Mouse (Mus musculus) thymus, postnatal 25 days (tissue): Measurements from ENCODE around the gene G6pc.
"Not testable (repeated sequence)": the region's sequence is repeated elsewhere in the genome, so short reads cannot be mapped to it uniquely, and the experiment has no call there.

Source experiments
- DNase-seq: peaks from one replicate; pipeline ENCODE4 v3.0.0; 2022

Gene G6pc

DNA sequence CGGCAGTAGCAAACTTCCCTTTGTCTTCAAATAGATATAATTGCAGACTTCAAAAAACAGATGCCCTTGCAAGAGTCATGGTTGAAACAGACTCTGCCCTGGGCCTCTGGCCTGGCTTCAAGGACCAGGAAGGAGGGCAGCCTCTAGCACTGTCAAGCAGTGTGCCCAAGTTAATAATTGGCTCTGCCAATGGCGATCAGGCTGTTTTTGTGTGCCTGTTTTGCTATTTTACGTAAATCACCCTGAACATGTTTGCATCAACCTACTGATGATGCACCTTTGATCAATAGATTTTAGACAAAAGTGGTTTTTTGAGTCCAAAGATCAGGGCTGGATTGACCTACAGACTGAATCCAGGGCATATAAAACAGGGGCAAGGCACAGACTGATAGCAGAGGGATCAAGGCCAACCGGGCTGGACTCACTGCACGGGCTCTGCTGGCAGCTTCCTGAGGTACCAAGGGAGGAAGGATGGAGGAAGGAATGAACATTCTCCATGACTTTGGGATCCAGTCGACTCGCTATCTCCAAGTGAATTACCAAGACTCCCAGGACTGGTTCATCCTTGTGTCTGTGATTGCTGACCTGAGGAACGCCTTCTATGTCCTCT lies at the start of gene G6pc:
G6pc (plus strand) TSS at position 236 of the 610 bp plus-strand sequence.
- no peak for DNase-seq

GRCm38 (mm10) chr11:101323609-101324008 lies 43.8 kb upstream of the G6pc start:
- peak; percentile 46 for DNase-seq

- DNase-seq, result no peak
These were observed 42.6 kb upstream of the G6pc start, which contains the start of gene Aoc2 for GRCm38 (mm10) chr11:101324763-101325162. Gene Aoc2, plus strand, starts transcription at chr11:101325063.

GRCm38 (mm10) chr11:101325201-101325600 lies 42.2 kb upstream of the G6pc start:
- DNase-seq, result not testable (repeated sequence)

DNA sequence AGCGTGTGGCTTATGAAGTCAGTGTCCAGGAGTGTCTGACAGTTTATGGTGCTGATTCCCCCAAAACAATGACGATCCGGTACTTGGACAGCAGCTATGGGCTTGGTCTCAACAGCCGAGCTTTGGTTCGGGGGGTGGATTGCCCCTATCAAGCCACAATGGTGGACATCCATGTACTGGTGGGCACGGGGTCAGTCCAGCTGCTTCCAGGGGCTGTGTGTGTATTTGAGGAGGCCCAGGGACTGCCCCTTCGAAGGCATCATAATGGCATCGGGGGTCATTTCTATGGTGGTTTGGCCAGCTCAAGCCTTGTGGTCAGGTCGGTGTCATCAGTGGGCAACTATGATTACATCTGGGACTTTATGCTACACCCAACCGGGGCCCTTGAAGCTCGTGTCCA lies 41.2 kb upstream of the G6pc start:
- no peak for DNase-seq

- no peak for DNase-seq
These were observed 40.0 kb upstream of the G6pc start for GRCm38 (mm10) chr11:101327311-101327710.

- no peak for DNase-seq
These were observed 38.3 kb upstream of the G6pc start for GRCm38 (mm10) chr11:101328941-101329635.

DNA sequence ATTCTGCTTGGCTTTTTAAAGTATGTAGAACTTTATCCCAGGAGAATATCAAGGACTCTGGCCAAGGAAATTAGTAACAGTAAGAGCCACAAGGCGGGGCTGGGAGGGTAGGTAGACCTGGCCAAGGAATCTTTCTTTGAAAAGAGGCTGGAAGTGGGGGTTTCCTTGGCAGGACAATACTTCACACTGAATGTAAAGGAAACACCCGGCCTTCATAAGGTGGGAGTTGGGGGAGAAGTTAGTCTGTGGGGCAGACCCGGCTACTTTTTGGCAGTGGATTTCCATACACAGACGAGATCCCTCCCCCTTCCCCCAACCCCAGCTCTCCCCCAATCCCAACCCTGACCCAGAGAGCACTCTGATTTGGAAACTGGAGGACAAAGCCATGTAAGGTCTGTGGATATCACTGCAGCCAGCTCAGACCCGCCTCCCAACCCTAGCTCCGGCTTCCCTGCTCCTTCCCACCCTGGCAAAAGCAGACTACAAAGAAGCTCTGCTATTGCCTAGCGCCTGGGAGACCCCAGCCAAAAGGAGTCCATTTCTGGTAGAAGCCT lies 36.9 kb upstream of the G6pc start, which contains the start of gene Aoc3:
Aoc3 (plus strand) TSS at position 235 of the 554 bp plus-strand sequence.
- no peak for DNase-seq

DNA sequence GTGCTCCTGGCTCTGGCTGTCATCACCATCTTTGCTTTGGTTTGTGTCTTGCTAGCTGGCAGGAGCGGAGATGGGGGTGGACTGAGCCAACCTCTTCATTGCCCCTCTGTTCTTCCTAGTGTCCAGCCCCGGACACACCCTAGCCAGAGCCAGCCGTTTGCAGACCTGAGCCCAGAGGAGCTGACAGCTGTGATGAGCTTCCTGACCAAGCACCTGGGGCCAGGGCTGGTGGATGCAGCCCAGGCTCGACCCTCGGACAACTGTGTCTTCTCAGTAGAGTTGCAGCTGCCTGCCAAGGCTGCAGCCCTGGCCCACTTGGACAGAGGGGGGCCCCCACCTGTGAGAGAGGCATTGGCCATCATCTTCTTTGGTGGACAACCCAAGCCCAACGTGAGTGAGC lies 36.4 kb upstream of the G6pc start:
- not testable (repeated sequence) for DNase-seq

DNA sequence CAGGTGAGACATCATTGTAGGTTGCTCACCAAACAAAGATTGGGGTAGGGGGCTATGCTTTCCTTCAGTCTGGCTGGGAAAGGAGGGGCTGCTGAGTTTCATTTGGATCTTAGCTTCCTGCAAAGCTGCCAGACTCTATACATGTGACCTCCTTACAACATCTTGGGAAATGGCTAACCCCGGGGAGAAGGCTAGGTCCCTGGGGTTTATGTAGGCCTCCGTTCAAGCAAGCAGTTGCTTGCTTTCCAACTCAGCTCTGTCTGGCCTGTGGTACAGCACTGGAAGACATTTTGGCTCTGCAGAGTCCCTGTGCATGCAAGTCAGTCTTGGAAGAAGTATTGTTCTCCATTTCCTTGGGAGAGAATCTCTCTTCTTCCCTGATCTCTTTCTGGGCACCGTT lies 34.8 kb upstream of the G6pc start:
- DNase-seq, result no peak

GRCm38 (mm10) chr11:101334023-101334422 lies 33.3 kb upstream of the G6pc start:
- no peak for DNase-seq

GRCm38 (mm10) chr11:101334516-101334915 lies 32.8 kb upstream of the G6pc start:
- no peak for DNase-seq

DNA sequence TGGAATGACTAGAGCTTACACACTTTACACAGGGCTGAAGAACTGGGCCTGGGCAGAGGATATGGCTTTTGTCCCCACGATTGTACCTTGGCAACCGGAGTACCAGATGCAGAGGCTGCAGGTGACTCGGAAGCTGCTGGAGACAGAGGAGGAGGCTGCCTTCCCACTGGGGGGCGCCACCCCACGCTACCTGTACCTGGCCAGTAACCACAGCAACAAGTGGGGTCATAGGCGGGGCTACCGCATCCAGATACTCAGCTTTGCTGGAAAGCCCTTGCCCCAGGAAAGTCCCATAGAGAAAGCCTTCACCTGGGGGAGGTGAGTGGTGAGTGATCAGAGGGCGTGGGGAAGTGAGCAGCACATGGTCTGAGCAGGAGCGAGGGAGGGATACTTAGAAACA lies 31.7 kb upstream of the G6pc start:
- peak; percentile 12 for DNase-seq

DNA sequence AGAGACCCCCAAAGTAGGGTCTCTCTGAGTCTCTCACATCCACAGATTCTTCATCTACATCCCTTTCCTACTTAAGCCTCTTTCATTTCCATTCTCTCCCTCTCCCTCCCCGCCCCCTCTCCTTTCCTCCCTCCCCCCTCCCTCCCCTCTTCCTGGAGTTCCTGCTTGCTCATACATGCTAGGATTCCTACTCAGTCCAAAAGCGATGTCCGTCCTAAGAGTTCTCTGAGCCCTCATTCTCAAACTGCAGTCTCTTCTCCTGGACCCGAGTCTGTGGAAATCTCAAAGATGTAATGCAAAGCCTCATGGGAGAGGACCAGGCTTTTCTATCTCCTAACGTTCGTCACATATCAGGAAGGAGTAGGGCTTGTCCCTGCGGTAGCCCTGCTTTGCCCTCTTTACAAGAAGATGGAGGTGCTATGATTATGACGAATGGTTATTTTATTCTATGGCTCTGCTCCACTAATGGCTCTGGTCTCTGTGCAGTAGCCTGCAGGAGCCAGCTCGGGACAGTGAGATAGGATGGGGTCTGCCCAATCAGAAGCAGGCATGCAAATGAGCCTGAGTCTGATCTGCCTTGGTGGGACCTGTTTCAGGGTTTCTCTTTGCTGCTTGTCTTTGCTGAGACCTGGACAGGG lies 29.1 kb upstream of the G6pc start:
- peak; percentile 25 for DNase-seq

DNA sequence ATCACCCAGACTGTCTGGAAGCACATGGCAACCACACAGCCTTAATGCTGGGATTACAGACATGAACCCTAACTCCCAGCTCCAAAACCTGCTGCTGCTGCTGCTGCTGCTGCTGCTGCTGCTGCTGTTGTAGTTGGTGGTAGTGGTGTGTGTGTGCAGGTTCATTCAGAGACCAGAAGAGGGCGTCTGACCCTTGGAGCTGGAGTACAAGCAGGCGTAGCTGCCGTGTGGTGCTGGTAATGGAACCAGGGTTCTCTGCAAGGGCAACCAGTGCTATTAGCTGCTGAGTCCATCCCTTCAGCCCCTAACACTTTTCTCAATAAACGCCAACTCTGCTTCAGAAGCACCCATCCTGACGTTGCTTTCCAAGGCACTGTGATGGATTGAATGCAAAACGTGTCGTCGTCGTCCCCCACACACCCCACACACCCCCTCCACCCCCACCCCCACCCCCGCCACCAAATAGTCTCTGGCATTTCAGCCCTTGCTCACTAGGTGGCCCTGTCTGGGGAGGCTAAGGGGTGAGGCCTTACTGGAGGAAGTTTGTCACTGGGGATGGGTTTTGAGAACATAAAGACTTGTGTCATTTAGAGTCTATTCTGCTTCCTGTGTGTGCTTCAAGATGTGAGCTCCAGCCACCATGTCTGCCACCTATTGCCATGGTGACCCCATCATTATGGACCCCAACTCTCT lies 20.1 kb upstream of the G6pc start:
- no peak for DNase-seq

GRCm38 (mm10) chr11:101348774-101349173 lies 18.6 kb upstream of the G6pc start:
- no peak for DNase-seq

DNA sequence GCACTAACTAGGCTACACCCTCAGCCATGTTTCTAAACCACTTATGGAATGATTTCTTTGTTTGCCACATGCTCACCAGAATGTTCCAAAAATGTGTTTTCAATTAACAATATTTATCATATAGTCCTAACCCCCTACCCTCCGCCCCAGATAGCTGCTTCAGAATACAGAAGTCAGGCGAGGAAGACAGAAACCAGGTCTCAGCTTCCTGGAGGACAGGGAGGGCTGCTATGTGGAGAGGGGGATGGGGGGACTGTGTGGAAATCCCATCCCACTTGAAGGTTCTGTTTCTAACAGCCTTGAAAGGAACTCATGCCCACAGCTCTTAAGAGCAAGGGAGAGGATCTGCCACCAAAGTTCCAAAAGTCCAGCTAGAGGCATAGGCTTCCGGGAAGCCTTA lies 18.1 kb upstream of the G6pc start:
- no peak for DNase-seq

DNA sequence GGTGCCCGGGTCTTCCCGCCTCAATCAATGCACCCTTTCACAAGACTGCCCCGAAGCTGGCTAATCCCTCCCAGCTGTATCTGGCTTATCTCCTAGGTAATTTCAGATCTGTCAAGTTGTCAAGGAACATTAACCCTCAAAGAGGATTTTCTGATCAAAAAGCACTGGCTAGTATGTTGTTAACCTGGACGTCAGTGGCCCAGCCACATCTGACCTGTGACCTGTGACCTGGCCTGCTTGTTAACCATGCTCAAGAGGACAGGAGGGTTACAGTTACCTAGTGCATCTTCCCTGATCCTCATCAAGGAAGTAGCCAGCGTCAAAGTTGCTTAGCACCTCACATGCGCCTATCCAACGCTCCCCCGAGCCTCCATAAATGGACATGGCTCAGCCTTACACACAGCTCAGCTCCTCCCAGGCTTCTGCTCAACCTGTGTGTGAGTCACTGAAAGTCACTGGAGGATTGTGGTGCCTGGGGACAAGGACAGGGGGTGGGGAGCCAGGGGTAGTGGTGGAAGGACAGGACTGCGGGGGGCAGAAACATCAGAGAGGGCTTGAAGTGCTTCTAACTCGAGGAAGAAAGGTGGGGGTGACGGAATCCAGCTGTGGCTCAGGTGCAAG lies 16.2 kb upstream of the G6pc start:
- no peak for DNase-seq

DNA sequence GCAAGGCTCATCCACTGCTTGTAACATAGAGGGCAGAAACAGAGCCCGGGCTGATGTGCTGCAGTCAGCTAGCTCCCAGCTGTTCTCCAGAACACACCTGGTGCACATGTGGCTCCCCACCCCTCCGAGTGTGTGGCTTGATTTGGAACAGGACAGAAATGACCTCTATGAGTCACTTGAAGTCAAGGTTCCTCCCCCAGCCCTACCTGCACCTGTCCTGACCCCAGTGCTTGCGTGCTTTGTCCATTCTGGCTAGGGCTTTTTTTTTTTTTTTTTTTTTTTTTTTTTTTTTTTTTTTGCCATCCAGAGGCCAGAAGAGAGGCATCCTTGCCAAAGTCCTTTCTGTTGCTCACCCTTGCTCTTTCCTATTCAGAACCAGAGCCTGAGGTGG lies 15.6 kb upstream of the G6pc start:
- DNase-seq, result no peak

- no peak for DNase-seq
These were observed 13.9 kb upstream of the G6pc start for GRCm38 (mm10) chr11:101353436-101353835.

DNA sequence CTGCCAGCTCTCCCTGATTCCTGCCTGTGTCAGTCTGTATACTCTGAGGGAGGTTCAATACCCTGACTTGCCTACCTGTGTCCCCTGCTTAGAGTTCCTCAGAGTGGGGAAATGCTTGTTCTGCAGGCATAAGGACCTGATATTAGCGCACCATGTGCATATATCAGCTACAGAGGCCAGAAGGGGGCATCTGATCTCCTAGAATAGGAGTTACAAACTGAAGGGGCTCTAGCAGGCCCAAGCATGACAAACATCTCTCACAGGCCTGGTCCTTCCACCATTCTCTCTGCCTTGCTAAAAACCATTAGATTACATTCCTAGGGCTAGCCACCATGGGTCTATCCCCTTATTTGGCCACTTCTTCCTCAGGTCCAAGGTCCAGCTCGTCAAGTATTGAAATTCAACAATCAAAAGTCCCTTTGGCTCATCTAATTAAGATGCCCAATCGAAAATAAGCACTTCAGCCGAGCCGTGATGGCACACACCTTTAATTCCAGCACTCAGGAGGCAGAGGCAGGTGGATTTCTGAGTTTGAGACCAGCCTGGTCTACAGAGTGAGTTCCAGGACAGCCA lies 12.8 kb upstream of the G6pc start:
- no peak for DNase-seq

GRCm38 (mm10) chr11:101355916-101356315 lies 11.4 kb upstream of the G6pc start:
- DNase-seq, result no peak
